Mouse (Mus musculus) brain, embryonic 14.5 days (tissue): ENCODE measurements at regions not wholly inside any gene's neighbourhood (a gene's known extent, or its start where the extent isn't known, plus 50 kb on each side); places are given as distances from the start of the nearest gene placed in this dataset.

Source experiments
- CTCF ChIP-seq: fragments of 200-500 bp; IDR thresholded peaks from 2 replicates; pipeline ENCODE4 v1.5.1; 2012; ENCODE audit warnings: inconsistent platforms, mild to moderate bottlenecking, moderate library complexity, borderline replicate concordance; ENCODE audit not compliant: insufficient read depth, insufficient read length; ENCODE audit errors: extremely low read depth
- POLR2A ChIP-seq: fragments of 200-500 bp; IDR thresholded peaks from 2 replicates; pipeline ENCODE4 v1.6.1; 2012; ENCODE audit warnings: mild to moderate bottlenecking, inconsistent platforms, borderline replicate concordance; ENCODE audit not compliant: poor library complexity, insufficient read depth, insufficient read length, severe bottlenecking; ENCODE audit errors: extremely low read depth

- no peak for TF ChIP-seq CTCF
- TF ChIP-seq POLR2A, result no peak
These were observed 329.3 kb upstream of the 3110018I06Rik start for GRCm38 (mm10) chr12:107159126-107159525.
